Mouse (Mus musculus) embryo, embryonic 10 days (tissue): ENCODE data around the gene Tmem156.
"Not testable (repeated sequence)": the region's sequence is repeated elsewhere in the genome, so short reads cannot be mapped to it uniquely, and the experiment has no call there.

Source experiments
- DNase-seq: peaks from one replicate; pipeline ENCODE4 v3.0.0-alpha.2; 2015; ENCODE audit warnings: low spot score

Tmem156 gene

GRCm38 (mm10) chr5:65091921-65092320 is at the start of gene Tmem156:
TSS of gene Tmem156 (minus strand) at chr5:65092132.
- no peak for DNase-seq

GRCm38 (mm10) chr5:65141242-65141641 is 49.3 kb upstream of the Tmem156 start:
- no peak for DNase-seq

- no peak for DNase-seq
Measured at GRCm38 (mm10) chr5:65137073-65137472, 45.1 kb upstream of the Tmem156 start.

GRCm38 (mm10) chr5:65136159-65136558 is 44.2 kb upstream of the Tmem156 start:
- DNase-seq: no peak

GRCm38 (mm10) chr5:65131211-65131879 is 39.4 kb upstream of the Tmem156 start:
- DNase-seq: peak; percentile 10

GRCm38 (mm10) chr5:65130528-65131210 is 38.7 kb upstream of the Tmem156 start:
- DNase-seq: peak; percentile 82

- DNase-seq: no peak
Measured at GRCm38 (mm10) chr5:65128481-65128880, 36.5 kb upstream of the Tmem156 start.

- DNase-seq: no peak
Measured at GRCm38 (mm10) chr5:65126137-65126536, 34.2 kb upstream of the Tmem156 start.

GRCm38 (mm10) chr5:65122616-65123015 is 30.7 kb upstream of the Tmem156 start:
- no peak for DNase-seq

- DNase-seq: no peak
Measured at GRCm38 (mm10) chr5:65119918-65120317, 28.0 kb upstream of the Tmem156 start.

- DNase-seq: no peak
Measured at GRCm38 (mm10) chr5:65119495-65119894, 27.6 kb upstream of the Tmem156 start.

GRCm38 (mm10) chr5:65116789-65117188 is 24.9 kb upstream of the Tmem156 start:
- no peak for DNase-seq

GRCm38 (mm10) chr5:65113323-65113722 is 21.4 kb upstream of the Tmem156 start:
- DNase-seq: no peak

- not testable (repeated sequence) for DNase-seq
Measured at GRCm38 (mm10) chr5:65112225-65112624, 20.3 kb upstream of the Tmem156 start.

GRCm38 (mm10) chr5:65107773-65108432 is 16.0 kb upstream of the Tmem156 start:
- peak; percentile 50 for DNase-seq

GRCm38 (mm10) chr5:65106876-65107772 is 15.2 kb upstream of the Tmem156 start, which contains the start of gene Klhl5:
TSS of gene Klhl5 (plus strand) at chr5:65107539.
- peak; percentile 89 for DNase-seq

- DNase-seq: no peak
Measured at GRCm38 (mm10) chr5:65102641-65103042, 10.7 kb upstream of the Tmem156 start.

GRCm38 (mm10) chr5:65102026-65102640 is 10.2 kb upstream of the Tmem156 start:
- DNase-seq: no peak

- no peak for DNase-seq
Measured at GRCm38 (mm10) chr5:65101621-65102020, 9.7 kb upstream of the Tmem156 start.

GRCm38 (mm10) chr5:65101209-65101608 is 9.3 kb upstream of the Tmem156 start:
- no peak for DNase-seq

- DNase-seq: no peak
Measured at GRCm38 (mm10) chr5:65100002-65100401, 8.1 kb upstream of the Tmem156 start.
